Mouse (Mus musculus) CH12.LX (cell line): ENCODE results near the gene Cstb.

Source experiments
- CTCF ChIP-seq, 2 experiments: IDR thresholded peaks in 1 of 2; conservative IDR thresholded peaks in 1 of 2; 2 replicates each; pipeline ENCODE4 v1.5.1; 2011 to 2012; ENCODE audit warnings: low read depth in 2 of 2, low read length in 2 of 2, improper control_type of control experiment in 1 of 2, inconsistent platforms in 1 of 2, mild to moderate bottlenecking in 1 of 2, moderate library complexity in 1 of 2
- HCFC1 ChIP-seq: IDR thresholded peaks from 2 replicates; pipeline ENCODE4 v1.6.1; 2012; ENCODE audit warnings: low read depth, mild to moderate bottlenecking, inconsistent platforms, low read length, improper control_type of control experiment
- JUN ChIP-seq: IDR thresholded peaks from 2 replicates; pipeline ENCODE4 v1.6.1; 2011; ENCODE audit warnings: low read depth, mild to moderate bottlenecking, low read length, improper control_type of control experiment, moderate library complexity; ENCODE audit not compliant: insufficient read depth
- MXI1 ChIP-seq: IDR thresholded peaks from 2 replicates; pipeline ENCODE4 v1.6.1; 2011; ENCODE audit warnings: mild to moderate bottlenecking, low read depth, low read length, improper control_type of control experiment
- POLR2A ChIP-seq: IDR thresholded peaks from 2 replicates; pipeline ENCODE4 v1.6.1; 2011; ENCODE audit warnings: low read depth, mild to moderate bottlenecking, improper control_type of control experiment, low read length
- UBTF ChIP-seq: IDR thresholded peaks from 2 replicates; pipeline ENCODE4 v1.6.1; 2012; ENCODE audit warnings: low read depth, mild to moderate bottlenecking, inconsistent platforms, low read length, improper control_type of control experiment, moderate library complexity
- ZMIZ1 ChIP-seq: IDR thresholded peaks from 2 replicates; pipeline ENCODE4 v1.6.1; 2012; ENCODE audit warnings: low read depth, mild to moderate bottlenecking, inconsistent platforms, low read length, improper control_type of control experiment

DNA sequence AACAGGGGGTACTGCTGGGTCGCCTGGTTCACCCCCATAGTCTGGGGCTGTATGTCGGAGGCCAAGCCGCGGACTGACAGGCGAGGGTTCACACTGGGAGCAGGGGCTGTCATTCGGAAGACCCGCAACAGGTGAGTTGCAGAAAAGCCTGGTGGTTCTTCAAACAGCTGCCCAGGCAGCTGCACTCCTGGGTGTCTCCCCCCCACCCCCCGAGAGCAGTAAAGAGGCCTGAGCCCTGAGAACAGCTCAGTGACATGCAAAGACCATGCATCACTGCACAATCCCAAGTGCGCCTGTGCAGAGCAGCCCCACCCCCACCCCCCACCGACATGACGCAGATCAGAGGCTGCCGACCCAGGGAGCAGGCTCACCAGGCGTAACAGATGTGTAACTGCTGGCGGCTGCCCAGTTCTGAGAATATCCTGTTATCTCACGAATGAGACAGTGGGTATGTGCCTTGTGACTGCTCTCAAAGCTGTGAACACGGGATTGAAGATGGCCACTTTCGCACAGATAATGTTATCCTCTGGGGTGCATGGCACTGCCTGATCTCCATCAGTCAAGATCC lies 26.3 kb upstream of the Cstb start:
- TF ChIP-seq JUN (no peak), POLR2A (no peak), CTCF (conservative IDR thresholded peaks at IDR 0.05 in 1 of 2, IDR thresholded peaks at IDR 0.05 in 1 of 2; ENCODE audit: low read depth in 2 of 2, low read length in 2 of 2) (no peak), HCFC1 (no peak), UBTF (no peak), ZMIZ1 (no peak), MXI1 (no peak)
